ENCODE assay signal across 23 mouse cellular contexts in genomic region chr1:61137210-61137885, GRCm38 (mm10).
"Had no signal": no experiment of that assay in that cellular context is flagged by ENCODE, and none has a peak within 500 bp of the region (broad histone marks: within the 10 kb centered on the region; RNA-seq: fewer than 3 reads in every experiment).

No protein-coding gene starts in this region.

- H3K36me3 ChIP-seq: limb, embryonic 10.5 days; limb, embryonic 13.5 days; liver, embryonic 12.5 days; liver, embryonic 15.5 days; lung, embryonic 15.5 days; midbrain, embryonic 10.5 days; midbrain, embryonic 13.5 days; neural tube, embryonic 13.5 days had no signal

- DNase-seq: kidney, adult 18-20 months; kidney, postnatal 4 days; layer of hippocampus, adult 9-11 months; liver; lung, adult 18-20 months; lung, postnatal 10 days; lung, postnatal 36 days; right cerebral cortex, adult 18-20 months; right cerebral cortex, postnatal 14 days; right cerebral cortex, postnatal 4 days; thymus, postnatal 25 days had no signal

- H3K27ac ChIP-seq: layer of hippocampus, adult 2 months; limb, embryonic 10.5 days; limb, embryonic 13.5 days; liver, embryonic 12.5 days; liver, embryonic 15.5 days; lung, embryonic 15.5 days; midbrain, embryonic 10.5 days; midbrain, embryonic 13.5 days; stomach, postnatal 0 days had no signal

- H3K4me1 ChIP-seq: liver, embryonic 15.5 days; megakaryocyte, embryonic 14.5 days had no signal

- H3K4me3 ChIP-seq: layer of hippocampus, adult 2 months; limb, embryonic 10.5 days; limb, embryonic 13.5 days; liver, embryonic 12.5 days; liver, embryonic 15.5 days; lung, embryonic 15.5 days; megakaryocyte, embryonic 14.5 days; midbrain, embryonic 10.5 days; midbrain, embryonic 13.5 days; neural tube, embryonic 13.5 days had no signal

- H3K9ac ChIP-seq: limb, embryonic 13.5 days; liver, embryonic 12.5 days; liver, embryonic 15.5 days; lung, embryonic 15.5 days; midbrain, embryonic 13.5 days; neural tube, embryonic 13.5 days had no signal

- H3K9me3 ChIP-seq: limb, embryonic 10.5 days; limb, embryonic 13.5 days; liver, embryonic 12.5 days; liver, embryonic 15.5 days; lung, embryonic 15.5 days; megakaryocyte, embryonic 14.5 days; midbrain, embryonic 10.5 days; midbrain, embryonic 13.5 days; neural tube, embryonic 13.5 days had no signal

- H3K4me2 ChIP-seq: limb, embryonic 13.5 days; liver, embryonic 12.5 days; liver, embryonic 15.5 days; lung, embryonic 15.5 days; midbrain, embryonic 13.5 days; neural tube, embryonic 13.5 days had no signal

- ATAC-seq: intestine, embryonic 16.5 days; liver, embryonic 12.5 days; midbrain, embryonic 13.5 days had no signal

- H3K27me3 ChIP-seq: limb, embryonic 13.5 days; liver, embryonic 12.5 days; liver, embryonic 15.5 days; lung, embryonic 15.5 days; megakaryocyte, embryonic 14.5 days; midbrain, embryonic 13.5 days; neural tube, embryonic 13.5 days had no signal
